Mouse (Mus musculus) bone marrow, adult 2 months (tissue): ENCODE results near the gene Amz1.

Source experiments
- CTCF ChIP-seq: fragments of 200-500 bp; IDR thresholded peaks from 2 replicates; pipeline ENCODE4 v1.5.1; 2011; ENCODE audit warnings: low read length, control low read depth; ENCODE audit not compliant: control insufficient read depth, insufficient read depth
- POLR2A ChIP-seq: fragments of 200-500 bp; IDR thresholded peaks from 2 replicates; pipeline ENCODE4 v1.6.1; 2011; ENCODE audit warnings: low read depth, mild to moderate bottlenecking, control low read depth, low read length, borderline replicate concordance; ENCODE audit not compliant: control insufficient read depth

GRCm38 (mm10) chr5:140776968-140777367, 53.0 kb downstream of the Amz1 start:
- TF ChIP-seq CTCF (no peak), POLR2A (no peak)
